Mouse (Mus musculus) heart, postnatal 0 days (tissue): ENCODE measurements at regions not wholly inside any gene's neighbourhood (a gene's known extent, or its start where the extent isn't known, plus 50 kb on each side); places are given as distances from the start of the nearest gene placed in this dataset.

ENCODE experiments used
- CTCF ChIP-seq: IDR thresholded peaks from 2 replicates; pipeline ENCODE4 v1.5.1; 2016; ENCODE audit warnings: antibody characterized with exemption, control low read depth, low read depth
- EP300 ChIP-seq: IDR thresholded peaks from 2 replicates; pipeline ENCODE4 v1.6.1; 2016; ENCODE audit warnings: antibody characterized with exemption, low read depth

GRCm38 (mm10) chr10:87748631-87749193 is 109.4 kb upstream of the Igf1 start:
- TF ChIP-seq CTCF (no peak), EP300 (no peak)
